Mouse (Mus musculus): Measurements from ENCODE around the gene Pon1. TPM values are rescaled to one million over a fixed set of nuclear protein-coding genes. Genes with fewer than 3 reads are reported as not detected.

Gene Pon1
- total RNA-seq, 1 experiment from 2014 or later = 3.3 TPM

- DNase-seq = no peak
Measured at GRCm38 (mm10) chr6:5134986-5135385, 58.8 kb downstream of the Pon1 start.

DNA sequence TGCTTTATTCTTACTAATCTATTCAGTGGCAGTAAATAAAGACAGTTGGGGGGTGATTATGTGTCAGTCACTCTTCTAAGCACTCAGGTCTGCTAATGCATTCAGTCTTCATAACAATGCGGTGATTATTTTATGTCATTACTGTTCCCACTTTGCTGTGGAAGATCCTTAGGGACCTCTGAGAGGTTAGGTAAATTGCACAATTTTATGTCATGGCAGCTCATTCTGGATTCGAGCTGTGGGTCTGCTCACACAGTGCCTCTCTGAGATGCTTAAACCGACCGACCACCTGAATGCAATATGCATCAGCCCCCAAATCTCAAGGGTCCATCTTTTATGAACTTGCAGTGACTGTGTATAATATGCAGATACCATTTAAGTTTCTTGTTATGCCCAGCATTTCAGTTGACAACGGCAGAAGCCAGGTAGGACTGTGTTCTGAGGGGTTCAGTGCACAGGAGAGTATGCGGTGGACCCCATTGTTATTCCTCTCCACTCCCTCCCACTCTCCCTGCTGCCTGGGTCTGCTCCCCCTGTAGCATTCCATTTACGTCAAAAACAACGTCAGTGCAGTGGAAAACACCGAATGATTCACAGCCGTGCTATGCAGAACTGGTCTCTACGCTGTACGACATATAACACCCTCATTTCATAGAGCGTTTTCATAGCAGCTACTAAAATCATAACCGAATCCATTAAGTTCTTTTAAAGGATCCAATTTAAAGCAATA is 64.2 kb downstream of the Pon1 start:
- DNase-seq = no peak

- DNase-seq = no peak
Measured at GRCm38 (mm10) chr6:5120229-5120628, 73.5 kb downstream of the Pon1 start.

DNA sequence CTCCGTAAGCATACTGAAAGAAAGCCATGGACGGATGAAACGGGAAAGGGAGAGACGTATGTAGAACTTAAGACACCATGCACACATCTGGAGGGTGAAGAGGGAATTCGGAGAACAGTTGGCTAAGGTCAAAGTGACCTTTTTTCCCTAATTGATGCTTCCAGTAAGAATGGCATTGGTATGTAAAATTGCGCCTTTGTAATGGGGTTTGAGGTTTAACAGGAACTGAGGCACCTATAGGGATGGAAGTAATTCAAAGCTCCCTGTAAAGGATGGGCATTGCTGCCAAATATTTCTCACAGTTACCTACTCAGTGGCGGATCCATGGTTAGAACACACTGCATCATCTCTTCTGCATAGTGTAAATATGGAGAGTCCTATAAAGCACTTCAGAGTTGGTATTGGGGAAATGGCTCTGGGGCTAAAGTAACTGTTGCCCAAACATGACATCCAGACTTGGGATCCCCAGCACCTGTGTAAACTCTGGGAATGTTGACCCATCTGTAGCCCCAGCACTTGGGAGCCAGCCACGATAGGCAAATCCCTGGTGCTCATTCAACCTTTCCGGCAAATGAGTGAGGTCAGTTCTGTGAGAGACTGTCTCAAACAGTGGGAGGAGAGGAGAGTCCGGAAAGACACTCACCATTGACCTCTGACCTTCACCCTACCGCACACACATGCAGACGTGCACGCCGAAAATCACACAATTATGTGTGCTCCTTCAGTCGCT is 74.4 kb downstream of the Pon1 start:
- DNase-seq = no peak

Other genes with a start within 250 kb of the Pon1 start
- 168 and 180 TPM in 2 replicates for gene Pon3, start 62.3 kb upstream of the Pon1 start, total RNA-seq (2021)
- gene Pon2, start 104.5 kb upstream of the Pon1 start, total RNA-seq (2021) = 36.2 and 47.6 TPM in 2 replicates
- 2.6 and 3.5 TPM in 2 replicates for gene Asb4, start 189.4 kb upstream of the Pon1 start, total RNA-seq (2021)